Mouse (Mus musculus) testis, adult 2 months (tissue): ENCODE data around the gene Fam90a1b.

Source experiments
- CTCF ChIP-seq: fragments of 200-500 bp; IDR thresholded peaks from 2 replicates; pipeline ENCODE4 v1.5.1; 2012; ENCODE audit warnings: low read depth, mild to moderate bottlenecking, inconsistent platforms, low read length, moderate library complexity; ENCODE audit not compliant: control insufficient read depth, insufficient read depth, insufficient replicate concordance
- POLR2A ChIP-seq: fragments of 200-500 bp; IDR thresholded peaks from 2 replicates; pipeline ENCODE4 v1.6.1; 2012; ENCODE audit warnings: low read depth, mild to moderate bottlenecking, inconsistent platforms, low read length, moderate library complexity; ENCODE audit not compliant: control insufficient read depth

DNA sequence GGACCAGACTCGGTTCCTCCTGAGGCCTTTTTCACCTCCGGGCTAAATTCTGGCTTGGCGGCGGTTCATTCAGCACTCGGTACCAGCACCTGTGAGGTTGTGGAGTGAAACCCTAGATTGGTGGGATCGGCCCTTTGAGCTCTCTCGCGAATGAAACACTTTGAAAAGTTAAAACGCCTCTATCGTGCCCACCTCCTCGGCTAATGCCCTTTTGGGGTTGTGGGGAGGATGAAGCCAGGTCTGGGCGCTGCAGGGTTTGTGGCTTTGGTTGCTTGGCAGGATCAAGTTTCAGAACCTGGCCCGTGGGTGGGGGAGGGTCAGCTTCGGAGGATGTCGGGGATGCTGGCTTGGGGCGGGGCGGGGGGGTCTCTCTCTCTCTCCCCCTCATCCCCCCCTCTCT, 671 bp upstream of the Fam90a1b start:
- no peak for TF ChIP-seq CTCF
- TF ChIP-seq POLR2A: no peak
